Mouse (Mus musculus): ENCODE data around the gene Insl6.

GRCm38 (mm10) chr19:29326822-29327552, 1.8 kb upstream of the Insl6 start:
- TF ChIP-seq POLR2A (IDR thresholded peaks at IDR 0.05; ENCODE audit: borderline replicate concordance, low read depth, low read length) (no peak), CTCF (IDR thresholded peaks at IDR 0.05; ENCODE audit: low read depth, low read length) (no peak)

Measured in bone marrow macrophage, adult 2 months (primary cell).